Mouse (Mus musculus): ENCODE data around the gene Kcnk5.

Gene Kcnk5

GRCm38 (mm10) chr14:20112218-20112617 lies 69.4 kb downstream of the Kcnk5 start:
- no peak for DNase-seq

GRCm38 (mm10) chr14:20110945-20111344 lies 70.7 kb downstream of the Kcnk5 start:
- no peak for DNase-seq

GRCm38 (mm10) chr14:20106271-20106670 lies 75.3 kb downstream of the Kcnk5 start:
- peak; percentile 31 for DNase-seq

- peak; percentile 54 for DNase-seq
Measured at GRCm38 (mm10) chr14:20103207-20103606, 78.4 kb downstream of the Kcnk5 start.

GRCm38 (mm10) chr14:20098061-20098460 lies 83.5 kb downstream of the Kcnk5 start:
- DNase-seq, result peak; percentile 79

- peak; percentile 23 for DNase-seq
Measured at GRCm38 (mm10) chr14:20094942-20095341, 86.7 kb downstream of the Kcnk5 start.

- no peak for DNase-seq
Measured at GRCm38 (mm10) chr14:20093493-20093892, 88.1 kb downstream of the Kcnk5 start.
